Mouse (Mus musculus) frontal cortex, postnatal 10 days (tissue): ENCODE data around the gene Lrrc4b.

Experiments
- DNase-seq, 2 experiments: peaks; one replicate each; pipeline ENCODE4 v3.0.0; 2022; ENCODE audit warnings: low spot score in 2 of 2, mixed read lengths in 1 of 2

Gene Lrrc4b

GRCm38 (mm10) chr7:44428968-44429521, at the start of gene Lrrc4b:
Gene Lrrc4b, plus strand, starts transcription at chr7:44429018.
- peak; percentile 82 to 87 for DNase-seq

- peak; percentile 72 to 79 for DNase-seq
Observed at GRCm38 (mm10) chr7:44382541-44382940, 46.3 kb upstream of the Lrrc4b start.

GRCm38 (mm10) chr7:44383980-44384715, 44.7 kb upstream of the Lrrc4b start, which contains the start of gene Syt3:
Gene Syt3, plus strand, starts transcription at chr7:44384102.
- peak; percentile 75 to 77 for DNase-seq

GRCm38 (mm10) chr7:44384716-44385059, 44.1 kb upstream of the Lrrc4b start:
- DNase-seq: no peak

- DNase-seq: no peak
Observed at GRCm38 (mm10) chr7:44385720-44386119, 43.1 kb upstream of the Lrrc4b start, which contains the start of gene 1700008O03Rik. Gene 1700008O03Rik, minus strand, starts transcription at chr7:44385820.

- no peak for DNase-seq
Observed at GRCm38 (mm10) chr7:44391831-44392230, 37.0 kb upstream of the Lrrc4b start.

GRCm38 (mm10) chr7:44392341-44392740, 36.5 kb upstream of the Lrrc4b start:
- DNase-seq: no peak

- DNase-seq: no peak
Observed at GRCm38 (mm10) chr7:44393284-44393683, 35.5 kb upstream of the Lrrc4b start.

- peak in 1 of 2 experiments; percentile 47 for DNase-seq
Observed at GRCm38 (mm10) chr7:44398570-44398969, 30.2 kb upstream of the Lrrc4b start.

- no peak for DNase-seq
Observed at GRCm38 (mm10) chr7:44401673-44402072, 27.1 kb upstream of the Lrrc4b start.

GRCm38 (mm10) chr7:44405346-44406014, 23.3 kb upstream of the Lrrc4b start:
- peak; percentile 94 to 96 for DNase-seq

- no peak for DNase-seq
Observed at GRCm38 (mm10) chr7:44406015-44406355, 22.8 kb upstream of the Lrrc4b start.

- DNase-seq: no peak
Observed at GRCm38 (mm10) chr7:44411144-44411543, 17.7 kb upstream of the Lrrc4b start.

- DNase-seq: no peak
Observed at GRCm38 (mm10) chr7:44413307-44413706, 15.5 kb upstream of the Lrrc4b start.

GRCm38 (mm10) chr7:44427666-44428065, 1.2 kb upstream of the Lrrc4b start:
- no peak for DNase-seq

- peak in 1 of 2 experiments; percentile 66 for DNase-seq
Observed at GRCm38 (mm10) chr7:44428171-44428950, 457 bp upstream of the Lrrc4b start.

- peak; percentile 64 for DNase-seq
Observed at GRCm38 (mm10) chr7:44429534-44430488, 993 bp downstream of the Lrrc4b start.

- no peak for DNase-seq
Observed at GRCm38 (mm10) chr7:44432550-44432949, 3.7 kb downstream of the Lrrc4b start.

GRCm38 (mm10) chr7:44433371-44433770, 4.6 kb downstream of the Lrrc4b start:
- peak in 1 of 2 experiments; percentile 71 for DNase-seq

GRCm38 (mm10) chr7:44434089-44434488, 5.3 kb downstream of the Lrrc4b start:
- DNase-seq: no peak

GRCm38 (mm10) chr7:44435796-44436195, 7.0 kb downstream of the Lrrc4b start:
- no peak for DNase-seq
